Mouse (Mus musculus): ENCODE measurements around the gene Dhx40. TPM values are rescaled to one million over a fixed set of nuclear protein-coding genes. Genes with fewer than 3 reads are reported as not detected.

The Dhx40 gene
- polyA plus RNA-seq (2015; fragmentation: Illumina TruSeq; extraction: RNeasy Lipid Tissue Mini Kit (QIAGEN cat#74804); ENCODE audit: insufficient read depth, low read depth, low replicate concordance) = 7.0 TPM

DNA sequence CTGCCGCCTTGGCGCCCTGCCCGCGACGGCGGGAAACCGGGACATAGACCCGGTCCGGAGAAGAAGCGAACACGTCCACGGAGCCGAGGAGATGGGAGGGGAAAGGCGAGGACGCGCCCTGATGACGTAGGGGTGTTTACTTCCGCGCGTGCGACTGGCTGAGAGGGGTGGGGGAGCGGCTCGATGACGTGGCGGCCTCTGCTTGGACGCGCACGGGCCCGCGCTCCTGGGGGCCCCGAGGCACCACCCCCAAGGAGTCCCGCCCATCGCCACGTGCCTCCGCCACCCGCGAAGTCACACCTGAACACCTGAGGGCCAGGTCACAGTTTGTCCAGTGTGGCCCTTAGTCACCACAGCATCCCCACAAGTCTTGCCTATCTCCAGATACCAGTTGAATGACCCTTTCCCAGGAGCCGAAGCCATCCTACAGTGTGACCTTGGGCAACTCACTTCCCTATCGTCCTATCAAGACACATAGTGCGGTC, at the start of gene Dhx40:
TSS of gene Dhx40 (minus strand) at position 242 of the 485 bp plus-strand sequence.

DNA sequence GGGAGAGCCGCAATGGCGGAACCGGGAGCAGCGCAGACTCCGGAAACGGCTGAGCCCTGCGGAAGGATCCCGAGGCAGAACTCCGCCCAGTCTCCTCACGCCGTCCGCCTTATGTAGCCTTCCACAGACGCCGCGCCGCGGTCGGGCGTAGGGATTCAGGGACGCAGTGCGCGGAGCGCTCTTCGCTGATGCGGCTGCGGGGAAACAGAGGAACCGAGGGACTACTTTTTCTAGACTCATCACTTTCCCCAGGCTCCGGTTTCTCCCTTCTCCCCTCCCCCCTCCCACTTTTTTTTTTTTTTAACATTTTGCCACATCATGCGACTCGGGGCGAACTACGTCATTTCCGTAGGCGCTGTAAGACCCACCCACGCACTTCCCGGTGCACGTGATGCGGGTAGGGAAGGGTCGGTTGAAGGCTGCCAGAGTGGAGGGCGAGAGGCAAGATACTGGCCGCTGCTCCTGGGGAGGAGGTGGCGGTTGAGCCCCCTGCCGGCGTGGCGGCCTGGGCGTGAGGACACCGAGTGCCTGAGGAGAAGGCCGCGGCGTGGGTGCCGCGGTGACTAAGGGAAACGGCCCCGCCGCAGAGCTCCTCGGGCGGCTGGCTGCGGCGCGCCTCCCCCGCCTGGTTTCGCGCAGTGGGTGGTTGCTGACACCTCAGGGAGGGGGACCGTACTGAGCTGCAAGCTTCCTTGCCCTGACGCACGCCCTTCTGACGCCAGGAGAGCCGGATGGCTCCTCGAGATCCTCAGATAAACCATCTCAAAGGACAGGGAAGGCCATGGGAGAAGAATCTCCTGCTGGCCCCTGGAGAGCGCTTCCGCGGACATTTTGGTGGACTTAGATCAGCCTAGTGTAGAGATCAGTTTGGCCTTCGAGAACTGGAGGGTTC, 49.8 kb downstream of the Dhx40 start, which contains the start of gene Cltc:
TSS of gene Cltc (minus strand) at position 86 of the 892 bp plus-strand sequence.

Other genes with a start within 250 kb of the Dhx40 start
- gene Vmp1, start 123.9 kb downstream of the Dhx40 start, polyA plus RNA-seq (2015; fragmentation: Illumina TruSeq; extraction: RNeasy Lipid Tissue Mini Kit (QIAGEN cat#74804); ENCODE audit: insufficient read depth, low read depth, low replicate concordance) = 21.8 TPM
- 3.4 TPM for gene Ptrh2, start 123.8 kb downstream of the Dhx40 start, polyA plus RNA-seq (2015; fragmentation: Illumina TruSeq; extraction: RNeasy Lipid Tissue Mini Kit (QIAGEN cat#74804); ENCODE audit: insufficient read depth, low read depth, low replicate concordance)
- gene Cltc, start 50.2 kb downstream of the Dhx40 start, polyA plus RNA-seq (2015; fragmentation: Illumina TruSeq; extraction: RNeasy Lipid Tissue Mini Kit (QIAGEN cat#74804); ENCODE audit: insufficient read depth, low read depth, low replicate concordance) = 27.5 TPM
- 5.9 TPM for gene Ypel2, start 186.0 kb upstream of the Dhx40 start, polyA plus RNA-seq (2015; fragmentation: Illumina TruSeq; extraction: RNeasy Lipid Tissue Mini Kit (QIAGEN cat#74804); ENCODE audit: insufficient read depth, low read depth, low replicate concordance)

All from pancreas, adult 10 weeks (tissue).